Mouse (Mus musculus): Measurements from ENCODE around the gene Prss36.
A peak's percentile ranks its signal among the peaks of the same experiment; 100 is the strongest.
"Not testable (repeated sequence)": the region's sequence is repeated elsewhere in the genome, so short reads cannot be mapped to it uniquely, and the experiment has no call there.

The Prss36 gene

DNA sequence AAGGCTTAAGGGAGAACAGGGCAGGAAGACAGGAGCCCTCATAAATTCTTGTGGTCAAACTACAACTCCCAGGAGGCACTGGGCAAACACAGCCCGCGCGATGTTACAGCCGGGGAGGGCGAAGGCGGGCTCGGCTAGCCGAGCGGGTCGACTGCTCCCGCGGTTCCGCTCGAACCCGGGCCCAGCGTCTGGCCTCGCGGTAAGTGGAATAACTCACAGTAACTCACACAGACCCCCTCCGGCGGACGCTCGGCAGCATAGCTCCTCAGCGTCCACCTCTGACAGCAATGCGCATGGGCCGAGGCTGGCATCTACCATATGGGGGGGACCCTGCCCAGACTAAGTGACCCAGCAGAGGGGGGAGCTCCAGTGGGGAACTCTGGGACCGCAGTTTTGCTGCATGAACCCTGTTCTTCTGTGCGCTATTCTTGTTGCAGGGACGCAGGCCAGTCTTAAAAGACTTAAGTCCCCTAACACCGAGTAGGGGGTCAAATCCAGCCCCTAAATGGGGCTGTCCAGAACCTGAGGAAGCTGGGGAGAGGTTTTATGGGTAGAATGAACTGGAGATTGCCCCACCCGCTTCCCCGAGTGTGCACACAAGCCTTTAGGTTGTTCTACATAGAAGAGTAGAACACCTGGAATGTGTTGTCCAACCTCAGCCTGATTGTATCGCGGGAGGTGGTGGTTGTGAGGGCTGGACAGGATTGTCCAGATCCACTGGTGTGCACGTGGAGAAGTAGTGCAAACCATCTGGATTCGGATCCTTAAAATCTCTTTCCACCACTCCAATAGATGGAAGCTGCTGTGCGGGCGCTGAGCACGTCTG is 42.3 kb downstream of the Prss36 start, which contains the start of gene Bckdk:
Gene Bckdk (plus strand): TSS at position 112 of the 826 bp plus-strand sequence.
- DNase-seq (ENCODE audit: low read depth, low spot score): peak; percentile 88

DNA sequence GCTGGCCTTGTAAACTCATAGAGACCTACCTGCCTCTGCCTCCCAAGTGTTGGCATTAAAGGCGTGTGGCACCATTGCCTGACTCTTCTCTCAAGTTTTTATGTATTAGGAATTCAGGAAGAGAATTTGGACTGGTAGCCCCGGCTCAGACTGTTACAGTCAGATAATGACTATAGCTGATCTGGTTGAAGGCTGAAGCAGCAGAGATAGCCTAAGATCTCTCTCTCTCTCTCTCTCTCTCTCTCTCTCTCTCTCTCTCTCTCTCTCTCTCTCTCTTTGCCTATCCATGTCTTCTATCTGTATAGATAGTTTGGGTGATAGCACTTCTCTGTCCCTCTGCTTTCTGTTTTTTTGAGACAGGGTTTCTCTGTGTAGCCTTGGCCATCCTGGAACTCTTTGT is 44.8 kb downstream of the Prss36 start:
- no peak for DNase-seq (ENCODE audit: low read depth, low spot score)

DNA sequence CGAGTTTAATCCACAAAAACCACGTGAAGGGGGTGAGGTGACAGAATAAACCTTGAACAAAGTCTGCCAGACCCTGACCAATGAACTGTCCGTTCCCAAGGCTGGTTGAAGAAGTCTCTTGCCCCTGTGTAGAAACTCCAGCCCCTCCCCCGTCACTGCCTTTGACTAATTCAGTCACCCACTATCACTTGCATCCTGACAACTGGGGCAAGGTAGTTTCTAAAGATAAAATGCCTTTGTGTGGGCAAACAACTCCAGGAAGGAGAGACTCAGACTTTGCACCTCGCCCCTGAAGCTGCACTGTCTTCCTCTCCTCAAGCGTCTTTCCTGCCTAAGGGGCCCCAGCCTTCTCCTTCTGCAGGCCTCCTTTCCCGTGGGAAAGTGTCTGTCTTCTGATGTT is 46.5 kb downstream of the Prss36 start:
- no peak for DNase-seq (ENCODE audit: low read depth, low spot score)

DNA sequence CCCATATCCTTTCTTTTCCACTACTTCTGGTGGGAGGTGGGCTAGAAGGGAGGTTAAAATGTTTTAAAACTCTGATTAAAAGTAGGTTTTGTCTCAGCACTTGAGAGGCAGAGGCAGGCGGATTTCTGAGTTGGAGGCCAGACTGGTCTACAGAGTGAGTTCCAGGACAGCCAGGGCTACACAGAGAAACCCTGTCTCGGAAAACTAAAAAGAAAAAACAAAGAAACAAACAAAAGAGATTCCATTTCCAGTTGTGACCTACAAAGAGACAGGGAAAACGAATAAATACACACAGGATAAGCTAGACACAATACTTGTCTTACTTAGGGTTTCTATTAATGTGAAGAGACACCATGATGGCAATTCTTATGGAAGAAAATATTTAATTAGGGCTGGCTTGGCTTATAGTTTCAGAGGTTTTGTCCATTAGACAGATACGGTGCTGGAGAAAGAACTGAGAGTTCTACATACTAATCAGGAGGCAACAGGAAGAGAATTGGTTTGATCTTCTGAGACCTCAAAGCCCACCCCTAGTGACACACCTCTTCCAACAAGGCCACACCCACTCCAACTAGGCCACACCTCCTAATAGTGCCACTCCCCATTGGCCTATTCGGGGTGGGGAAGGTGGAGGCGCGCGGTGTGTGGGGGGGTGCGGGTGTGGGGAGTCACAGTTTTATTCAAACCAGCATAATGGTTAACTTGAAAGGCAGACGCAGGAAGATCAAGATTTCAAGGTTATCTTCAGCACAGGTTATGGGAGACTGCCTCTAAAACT is 48.2 kb downstream of the Prss36 start:
- peak; percentile 76 for DNase-seq (ENCODE audit: low read depth, low spot score)

DNA sequence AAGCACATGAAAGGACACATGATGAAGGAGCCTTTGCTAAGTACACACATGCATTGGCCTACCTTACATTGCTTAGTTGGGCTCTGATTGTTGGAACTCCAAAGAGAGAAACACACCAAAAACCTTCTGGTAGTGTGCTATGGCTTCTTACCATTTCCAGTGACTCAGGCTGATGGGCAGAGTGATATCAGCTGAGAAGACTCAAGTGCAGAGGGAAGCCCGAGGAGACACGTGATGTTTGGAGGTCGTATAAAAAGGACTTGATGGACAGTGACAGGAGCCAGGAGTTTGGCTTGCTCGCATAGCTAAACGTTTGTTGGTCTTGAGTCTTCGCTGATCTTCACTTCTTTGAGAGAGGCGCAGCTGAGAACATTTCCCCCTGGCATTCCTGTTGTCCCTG is 49.0 kb downstream of the Prss36 start:
- no peak for DNase-seq (ENCODE audit: low read depth, low spot score)

DNA sequence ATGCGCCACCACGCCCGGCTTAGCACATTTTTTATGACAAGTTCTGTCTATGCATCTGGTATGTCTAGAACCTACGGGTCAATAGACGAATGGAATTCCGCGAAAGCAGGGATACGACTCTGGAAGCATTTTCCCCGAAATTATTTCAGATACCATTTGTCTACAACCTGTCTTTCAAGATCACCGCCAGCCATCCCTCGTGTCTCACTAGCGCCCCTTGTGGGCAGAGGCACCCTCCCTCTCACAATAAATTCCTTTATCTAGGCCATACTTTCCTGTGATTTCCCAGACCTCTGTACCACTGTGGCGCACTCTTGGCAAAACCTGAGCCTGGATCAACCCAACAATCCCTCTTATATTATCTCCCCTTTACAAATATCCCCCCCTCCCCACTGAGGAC is 50.1 kb downstream of the Prss36 start:
- peak; percentile 84 for DNase-seq (ENCODE audit: low read depth, low spot score)

DNA sequence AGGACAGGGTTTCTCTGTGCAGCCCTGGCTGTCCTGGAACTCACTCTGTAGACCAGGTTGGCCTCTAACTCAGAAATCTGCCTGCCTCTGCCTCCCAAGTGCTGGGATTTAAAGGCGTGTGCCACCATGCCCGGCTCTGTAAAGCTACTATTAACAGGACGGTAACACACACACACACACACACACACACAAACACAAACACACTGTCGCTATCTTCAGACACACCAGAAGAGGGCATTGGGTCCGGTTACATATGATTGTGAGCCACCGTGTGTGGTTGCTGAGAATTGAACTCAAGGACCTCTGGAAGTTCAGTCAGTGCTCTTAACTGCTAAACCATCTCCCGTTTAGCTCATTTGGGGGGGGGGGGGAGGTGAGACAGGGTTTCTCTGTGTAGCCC is 50.6 kb downstream of the Prss36 start:
- DNase-seq (ENCODE audit: low read depth, low spot score): not testable (repeated sequence)

DNA sequence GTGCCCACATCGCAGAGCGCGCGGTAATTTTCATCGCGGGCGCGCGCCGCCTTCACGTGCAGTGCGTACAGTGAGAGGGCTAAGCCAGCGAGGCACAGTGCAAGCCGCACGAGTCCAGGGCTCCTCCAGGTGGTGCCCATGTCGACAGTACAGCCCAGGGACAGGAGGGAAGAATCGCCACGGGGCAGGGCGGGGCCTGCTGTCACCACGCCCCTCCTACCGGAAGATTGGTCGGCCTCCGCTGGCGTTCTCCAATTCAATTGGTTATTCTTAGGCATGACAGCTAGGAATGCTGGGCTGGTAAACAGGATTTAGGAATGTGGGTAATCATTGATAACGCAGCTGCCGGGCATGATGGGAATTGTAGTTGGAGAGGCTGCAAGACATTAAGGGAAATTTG is 51.1 kb downstream of the Prss36 start, which contains the start of the genes Gm21974 and Vkorc1:
Gene Gm21974 (minus strand): TSS at position 13 of the 400 bp plus-strand sequence.
Gene Vkorc1 (minus strand): TSS at position 176 of the 400 bp plus-strand sequence.
- DNase-seq (ENCODE audit: low read depth, low spot score): peak; percentile 97

DNA sequence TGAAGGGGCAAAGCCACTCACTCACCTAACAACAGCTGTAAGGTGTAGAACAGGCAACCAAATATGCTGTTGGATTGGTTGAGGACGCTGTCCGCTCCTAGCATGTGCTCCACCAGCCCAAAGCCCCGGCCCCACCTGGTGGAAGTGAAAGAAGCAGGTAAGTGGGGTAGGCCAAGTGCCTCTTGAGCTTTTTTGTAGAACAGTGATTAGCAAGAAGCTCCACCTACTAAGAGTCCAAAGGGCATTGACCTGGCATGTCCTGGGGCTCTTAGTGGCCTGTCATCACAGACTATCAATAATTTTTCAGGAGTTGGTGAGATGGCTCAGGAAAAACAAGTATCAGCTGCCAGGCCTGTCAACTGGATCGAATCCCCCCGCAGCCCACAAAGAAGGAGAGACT is 52.0 kb downstream of the Prss36 start:
- DNase-seq (ENCODE audit: low read depth, low spot score): no peak

DNA sequence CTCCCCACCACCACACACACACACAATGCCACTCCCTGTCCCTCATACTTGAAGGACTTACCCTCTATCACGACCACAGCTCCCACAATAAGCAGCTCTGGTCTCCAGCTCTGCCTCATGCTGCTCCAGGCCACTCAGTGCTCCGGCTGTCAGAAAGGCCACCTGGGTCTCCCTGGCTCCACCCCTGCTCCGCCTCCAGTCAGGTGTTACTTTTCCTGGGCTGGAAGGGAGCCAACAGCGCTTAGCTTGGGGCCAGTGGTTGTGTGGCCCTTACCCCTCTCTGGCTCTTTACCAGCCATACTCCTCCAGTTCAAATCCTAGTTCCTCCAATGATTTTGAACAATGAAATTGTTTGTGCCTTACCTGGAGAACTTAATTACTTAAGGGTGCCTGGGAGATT is 55.7 kb downstream of the Prss36 start, which contains the start of gene Prss53:
Gene Prss53 (minus strand): TSS at position 173 of the 400 bp plus-strand sequence.
- no peak for DNase-seq (ENCODE audit: low read depth, low spot score)

DNA sequence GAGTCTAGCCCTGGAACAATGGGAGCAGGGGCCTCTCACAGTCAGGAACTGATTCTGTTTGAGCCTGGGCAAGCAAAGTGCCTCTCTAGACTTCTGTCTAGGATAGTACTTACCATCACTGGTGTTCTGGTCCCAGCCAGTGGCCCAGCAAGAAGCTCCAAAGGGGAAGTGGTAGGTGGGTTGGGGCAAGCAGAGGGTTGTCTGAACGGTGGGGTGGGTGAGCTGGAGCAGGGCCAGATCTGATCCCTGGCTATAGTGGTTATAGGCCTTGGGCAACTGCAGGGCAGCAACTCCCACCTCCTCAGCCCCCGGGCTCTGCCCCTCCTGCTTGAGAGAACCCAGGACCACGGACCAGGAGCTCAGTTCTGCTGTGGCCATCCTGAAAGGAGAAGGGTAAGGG is 57.7 kb downstream of the Prss36 start:
- DNase-seq (ENCODE audit: low read depth, low spot score): no peak

DNA sequence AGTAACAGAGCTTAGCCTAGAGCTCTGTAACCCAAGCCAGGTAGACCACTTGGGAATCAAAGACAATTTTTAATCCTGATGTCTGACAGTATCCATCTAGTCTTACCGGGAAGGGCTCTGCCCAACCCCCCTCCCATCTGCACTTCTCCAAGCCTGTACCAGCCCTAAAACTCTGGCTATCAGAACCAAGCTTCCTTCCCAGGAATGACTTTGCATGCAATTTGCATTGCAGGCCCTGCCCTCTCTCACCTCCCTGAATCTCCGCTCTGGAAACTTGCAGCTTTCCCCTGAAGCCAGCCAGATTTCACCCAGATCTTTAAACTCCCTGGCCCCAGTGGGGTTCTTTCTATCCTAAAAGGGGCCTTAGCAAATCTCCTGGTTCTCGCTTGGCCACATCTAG is 58.7 kb downstream of the Prss36 start:
- peak; percentile 48 for DNase-seq (ENCODE audit: low read depth, low spot score)

DNA sequence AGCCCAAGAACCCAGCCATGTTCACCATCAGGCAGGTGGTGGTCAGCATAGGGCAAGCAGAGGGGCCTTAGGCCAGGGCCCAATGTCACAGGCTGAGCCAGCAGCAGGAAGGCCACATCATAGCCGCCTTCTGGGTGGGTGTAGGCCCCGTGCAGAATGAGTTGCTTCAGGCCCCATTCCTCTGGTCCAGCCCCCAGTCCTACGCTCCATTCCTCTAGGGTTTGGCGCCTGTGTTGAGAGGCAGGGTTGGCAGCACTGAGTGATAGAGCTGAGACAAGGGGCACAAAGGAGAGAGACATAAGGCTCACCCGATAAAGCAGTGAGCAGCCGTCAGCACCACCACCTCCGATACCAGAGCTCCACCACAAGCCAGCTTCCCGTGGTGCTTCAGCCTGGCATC is 59.3 kb downstream of the Prss36 start:
- DNase-seq (ENCODE audit: low read depth, low spot score): no peak

DNA sequence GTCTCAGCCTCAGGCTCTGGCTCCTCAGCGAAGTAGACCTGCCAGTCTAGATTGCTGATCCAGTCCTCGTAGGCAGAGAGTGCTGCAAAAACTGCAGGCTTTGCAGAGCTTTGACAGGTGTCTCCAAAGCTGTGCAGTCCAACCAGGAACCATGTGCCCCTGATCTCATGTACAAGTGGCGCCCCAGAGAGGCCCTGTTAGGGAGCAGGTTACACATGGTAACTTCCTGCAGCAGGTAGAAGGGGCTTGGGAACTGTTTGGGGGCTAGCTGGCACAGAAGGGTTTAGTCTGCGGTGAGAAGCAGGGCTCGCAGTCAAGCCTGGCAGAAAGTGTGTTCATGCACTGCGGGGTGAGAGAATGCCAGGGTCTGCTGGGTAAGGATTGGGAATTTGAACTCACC is 60.0 kb downstream of the Prss36 start:
- DNase-seq (ENCODE audit: low read depth, low spot score): no peak

DNA sequence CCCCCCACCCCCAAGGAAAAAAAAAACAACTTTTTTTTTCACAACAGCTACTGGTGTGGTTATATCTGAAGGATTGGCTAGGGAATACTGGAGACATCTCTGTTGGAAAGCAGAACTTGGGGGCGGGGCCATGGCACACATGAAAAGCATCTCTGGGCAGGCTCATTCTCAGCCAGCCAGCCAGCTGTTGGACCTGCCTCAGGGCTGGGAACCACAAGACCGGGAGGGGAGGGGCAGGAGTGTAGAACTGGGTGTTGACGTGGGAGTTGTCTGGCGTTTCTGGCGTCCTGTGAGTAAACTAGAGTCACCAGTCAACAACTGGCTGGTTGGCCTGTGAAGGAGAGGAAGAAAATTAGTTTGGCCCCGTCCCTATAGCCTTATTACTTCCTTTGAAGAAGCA is 60.6 kb downstream of the Prss36 start:
- peak; percentile 34 for DNase-seq (ENCODE audit: low read depth, low spot score)

Data from ES-CJ7 (cell line).